Mouse (Mus musculus): ENCODE measurements around the gene Esrra. TPM values are rescaled to one million over a fixed set of nuclear protein-coding genes. Genes with fewer than 3 reads are reported as not detected.
A peak's percentile ranks its signal among the peaks of the same experiment; 100 is the strongest.
"Not testable (repeated sequence)": the region's sequence is repeated elsewhere in the genome, so short reads cannot be mapped to it uniquely, and the experiment has no call there.

Gene Esrra
- polyA plus RNA-seq, 1 experiment from 2014 or later = 18.8 TPM

- H3K27ac ChIP-seq (ENCODE audit: low read length) = no peak overlapping the region
- no peak overlapping the region for H3K4me2 ChIP-seq (ENCODE audit: low read length)
- no peaks in the 10 kb centered on the region for H3K9me3 ChIP-seq (ENCODE audit: control insufficient read depth, low read length)
- H3K27me3 ChIP-seq (replicated peaks; ENCODE audit: control insufficient read depth, insufficient read depth, low read length) = no peaks in the 10 kb centered on the region
- peaks cover 17% of the 10 kb centered on the region; the same call in 1 of the 2 replicates for H3K36me3 ChIP-seq (ENCODE audit: control insufficient read depth, insufficient read depth)
- no peak overlapping the region for H3K9ac ChIP-seq (replicated peaks; ENCODE audit: low read depth, low read length)
- peaks cover 6% of the 10 kb centered on the region for H3K4me1 ChIP-seq (replicated peaks; ENCODE audit: control insufficient read depth, insufficient read depth, low read length)
- H3K4me3 ChIP-seq (replicated peaks; ENCODE audit: low read length) = no peak overlapping the region
- ATAC-seq = no peak
- 90% methylated on average over 9 of the region's 9 CpGs for WGBS
These were observed 7.1 kb downstream of the Esrra start for GRCm38 (mm10) chr19:6914540-6914939.

GRCm38 (mm10) chr19:6913991-6914390 lies 7.6 kb downstream of the Esrra start:
- H3K36me3 ChIP-seq (ENCODE audit: control insufficient read depth, insufficient read depth) = peaks cover 17% of the 10 kb centered on the region; the same call in 1 of the 2 replicates
- no peak for ATAC-seq
- no peak overlapping the region for H3K4me3 ChIP-seq (replicated peaks; ENCODE audit: low read length)
- H3K4me2 ChIP-seq (ENCODE audit: low read length) = no peak overlapping the region
- H3K27ac ChIP-seq (ENCODE audit: low read length) = no peak overlapping the region
- peaks cover 8% of the 10 kb centered on the region for H3K4me1 ChIP-seq (replicated peaks; ENCODE audit: control insufficient read depth, insufficient read depth, low read length)
- H3K9ac ChIP-seq (replicated peaks; ENCODE audit: low read depth, low read length) = no peak overlapping the region
- H3K27me3 ChIP-seq (replicated peaks; ENCODE audit: control insufficient read depth, insufficient read depth, low read length) = no peaks in the 10 kb centered on the region
- 88% methylated on average over 11 of the region's 11 CpGs for WGBS
- no peaks in the 10 kb centered on the region for H3K9me3 ChIP-seq (ENCODE audit: control insufficient read depth, low read length)

GRCm38 (mm10) chr19:6913036-6913435 lies 8.6 kb downstream of the Esrra start:
- WGBS = 88% methylated on average over 6 of the region's 6 CpGs
- peaks cover 18% of the 10 kb centered on the region for H3K4me1 ChIP-seq (replicated peaks; ENCODE audit: control insufficient read depth, insufficient read depth, low read length)

GRCm38 (mm10) chr19:6912205-6912970 lies 9.2 kb downstream of the Esrra start:
- Histone ChIP-seq H3K9me3 (ENCODE audit: control insufficient read depth, low read length) (no peaks in the 10 kb centered on the region), H3K27ac (ENCODE audit: low read length) (no peak overlapping the region), H3K36me3 (ENCODE audit: control insufficient read depth, insufficient read depth) (peaks cover 15% of the 10 kb centered on the region; the same call in 1 of the 2 replicates), H3K27me3 (replicated peaks; ENCODE audit: control insufficient read depth, insufficient read depth, low read length) (no peaks in the 10 kb centered on the region), H3K4me1 (replicated peaks; ENCODE audit: control insufficient read depth, insufficient read depth, low read length) (peaks cover 23% of the 10 kb centered on the region), H3K4me2 (ENCODE audit: low read length) (no peak overlapping the region), H3K4me3 (replicated peaks; ENCODE audit: low read length) (no peak overlapping the region), H3K9ac (replicated peaks; ENCODE audit: low read depth, low read length) (no peak overlapping the region)
- no peak for ATAC-seq
- 93% methylated on average over 15 of the region's 15 CpGs for WGBS

More at GRCm38 (mm10) chr19:6913036-6913435, 8.6 kb downstream of the Esrra start:
- H3K9ac ChIP-seq (replicated peaks; ENCODE audit: low read depth, low read length) = no peak overlapping the region
- ATAC-seq = no peak
- no peak overlapping the region for H3K27ac ChIP-seq (ENCODE audit: low read length)
- no peaks in the 10 kb centered on the region for H3K27me3 ChIP-seq (replicated peaks; ENCODE audit: control insufficient read depth, insufficient read depth, low read length)
- no peaks in the 10 kb centered on the region for H3K9me3 ChIP-seq (ENCODE audit: control insufficient read depth, low read length)
- H3K4me3 ChIP-seq (replicated peaks; ENCODE audit: low read length) = no peak overlapping the region
- no peak overlapping the region for H3K4me2 ChIP-seq (ENCODE audit: low read length)
- H3K36me3 ChIP-seq (ENCODE audit: control insufficient read depth, insufficient read depth) = peaks cover 15% of the 10 kb centered on the region; the same call in 1 of the 2 replicates

- WGBS = 81% methylated on average over 19 of the region's 19 CpGs
- H3K4me3 ChIP-seq (replicated peaks; ENCODE audit: low read length) = no peak overlapping the region
- peaks cover 15% of the 10 kb centered on the region; the same call in 1 of the 2 replicates for H3K36me3 ChIP-seq (ENCODE audit: control insufficient read depth, insufficient read depth)
- no peak overlapping the region for H3K9ac ChIP-seq (replicated peaks; ENCODE audit: low read depth, low read length)
- no peak overlapping the region for H3K4me2 ChIP-seq (ENCODE audit: low read length)
- no peak overlapping the region for H3K27ac ChIP-seq (ENCODE audit: low read length)
- no peaks in the 10 kb centered on the region for H3K9me3 ChIP-seq (ENCODE audit: control insufficient read depth, low read length)
- no peak for ATAC-seq
- H3K27me3 ChIP-seq (replicated peaks; ENCODE audit: control insufficient read depth, insufficient read depth, low read length) = no peaks in the 10 kb centered on the region
- H3K4me1 ChIP-seq (replicated peaks; ENCODE audit: control insufficient read depth, insufficient read depth, low read length) = peaks cover 24% of the 10 kb centered on the region
These were observed 10.2 kb downstream of the Esrra start for GRCm38 (mm10) chr19:6911101-6912074.

GRCm38 (mm10) chr19:6910306-6910705 lies 11.3 kb downstream of the Esrra start:
- peak overlapping the region; percentile 62 for H3K4me2 ChIP-seq (ENCODE audit: low read length)
- H3K27me3 ChIP-seq (replicated peaks; ENCODE audit: control insufficient read depth, insufficient read depth, low read length); H3K9me3 ChIP-seq (ENCODE audit: control insufficient read depth, low read length): not testable (repeated sequence)
- H3K4me3 ChIP-seq (replicated peaks; ENCODE audit: low read length) = peak overlapping the region; percentile 76
- peak overlapping the region; percentile 98 for H3K27ac ChIP-seq (ENCODE audit: low read length)
- ATAC-seq = peak; percentile 6
- peaks cover 24% of the 10 kb centered on the region for H3K4me1 ChIP-seq (replicated peaks; ENCODE audit: control insufficient read depth, insufficient read depth, low read length)
- under 1% methylated on average over 25 of the region's 30 CpGs for WGBS
- peaks cover 15% of the 10 kb centered on the region; the same call in 1 of the 2 replicates for H3K36me3 ChIP-seq (ENCODE audit: control insufficient read depth, insufficient read depth)
- H3K9ac ChIP-seq (replicated peaks; ENCODE audit: low read depth, low read length) = peak overlapping the region; percentile 79

- peaks cover 24% of the 10 kb centered on the region for H3K4me1 ChIP-seq (replicated peaks; ENCODE audit: control insufficient read depth, insufficient read depth, low read length)
- H3K4me3 ChIP-seq (replicated peaks; ENCODE audit: low read length) = peak within 1 kb of the TSS; percentile 76
- H3K9ac ChIP-seq (replicated peaks; ENCODE audit: low read depth, low read length) = peak within 1 kb of the TSS; percentile 79
- H3K9me3 ChIP-seq (ENCODE audit: control insufficient read depth, low read length) = no peaks in the 10 kb centered on the region
- H3K27me3 ChIP-seq (replicated peaks; ENCODE audit: control insufficient read depth, insufficient read depth, low read length) = no peaks in the 10 kb centered on the region
- ATAC-seq = peak; percentile 96
- H3K36me3 ChIP-seq (ENCODE audit: control insufficient read depth, insufficient read depth) = peaks cover 15% of the 10 kb centered on the region; the same call in 1 of the 2 replicates
- peak within 1 kb of the TSS; percentile 62 for H3K4me2 ChIP-seq (ENCODE audit: low read length)
- WGBS = under 1% methylated on average over 65 of the region's 65 CpGs
- H3K27ac ChIP-seq (ENCODE audit: low read length) = peak within 1 kb of the TSS; percentile 98
These were observed 11.9 kb downstream of the Esrra start, which contains the start of the genes Trmt112 and Prdx5 for GRCm38 (mm10) chr19:6909507-6910289. TSS of gene Trmt112 (plus strand) at chr19:6909698. TSS of gene Prdx5 (minus strand) at chr19:6910106.

- Histone ChIP-seq H3K9ac (replicated peaks; ENCODE audit: low read depth, low read length) (peak overlapping the region; percentile 79), H3K9me3 (ENCODE audit: control insufficient read depth, low read length) (no peaks in the 10 kb centered on the region), H3K27me3 (replicated peaks; ENCODE audit: control insufficient read depth, insufficient read depth, low read length) (no peaks in the 10 kb centered on the region), H3K36me3 (ENCODE audit: control insufficient read depth, insufficient read depth) (peaks cover 15% of the 10 kb centered on the region; the same call in 1 of the 2 replicates), H3K27ac (ENCODE audit: low read length) (peak overlapping the region; percentile 98), H3K4me1 (replicated peaks; ENCODE audit: control insufficient read depth, insufficient read depth, low read length) (peaks cover 24% of the 10 kb centered on the region), H3K4me2 (ENCODE audit: low read length) (peak overlapping the region; percentile 62), H3K4me3 (replicated peaks; ENCODE audit: low read length) (peak overlapping the region; percentile 76)
- WGBS = 11% methylated on average over 11 of the region's 11 CpGs
- no peak for ATAC-seq
These were observed 12.6 kb downstream of the Esrra start for GRCm38 (mm10) chr19:6909021-6909420.

Measured in forebrain, embryonic 16.5 days (tissue).